Mouse (Mus musculus): ENCODE data around the gene Poc1a. TPM values are rescaled to one million over a fixed set of nuclear protein-coding genes. Genes with fewer than 3 reads are reported as not detected.

Gene Poc1a
- total and polyA plus RNA-seq, 3 experiments, result 24.5 to 46.7 (median 31.9) TPM

DNA sequence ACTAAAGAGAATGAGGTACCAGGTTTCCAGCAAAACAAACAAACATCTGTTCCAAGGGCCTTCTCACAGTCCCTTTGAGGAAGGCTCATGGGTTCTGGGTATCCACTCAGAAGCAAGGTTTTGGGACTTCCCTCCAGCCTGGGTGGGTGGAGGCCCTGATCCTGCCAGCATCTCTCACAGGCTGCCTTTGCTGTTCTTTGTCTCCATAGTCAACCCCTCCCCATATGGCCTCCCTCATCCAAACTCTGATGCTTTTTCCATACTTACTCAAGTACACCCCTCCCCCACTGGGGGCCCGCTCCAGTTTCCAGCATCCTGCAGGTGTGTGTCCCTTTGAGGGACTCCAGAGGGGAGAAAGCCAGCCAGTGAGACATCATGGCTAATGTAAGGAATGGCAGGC is 85.3 kb downstream of the Poc1a start:
- dilution Hi-C loops (cut with MboI; ENCODE audit: extremely low pct_ligation_motif_present, extremely low pct_unique_long_range_greater_than_20kb, low sequenced_read_pairs), result no loop called here
- TF ChIP-seq ZC3H11A (IDR thresholded peaks at IDR 0.05; ENCODE audit: low read depth, low read length) (no peak), KAT2A (IDR thresholded peaks at IDR 0.05; ENCODE audit: insufficient replicate concordance, low read length) (no peak), JUN (IDR thresholded peaks at IDR 0.05; ENCODE audit: insufficient read depth, low read depth, low read length) (no peak), E2F4 (IDR thresholded peaks at IDR 0.05; ENCODE audit: insufficient replicate concordance, low read depth, low read length) (no peak), SIN3A (IDR thresholded peaks at IDR 0.05; ENCODE audit: low read length) (no peak), MAFK (IDR thresholded peaks at IDR 0.05; ENCODE audit: insufficient replicate concordance, low read length) (no peak), NELFE (IDR thresholded peaks at IDR 0.05; ENCODE audit: low read depth, low read length) (no peak), UBTF (IDR thresholded peaks at IDR 0.05; ENCODE audit: low read depth, low read length) (no peak), JUND (conservative IDR thresholded peaks at IDR 0.05; ENCODE audit: low read depth, low read length) (no peak), CHD1 (IDR thresholded peaks at IDR 0.05; ENCODE audit: low read depth, low read length) (no peak), POLR2AphosphoS2 (IDR thresholded peaks at IDR 0.05; ENCODE audit: low read depth, low read length) (no peak), CHD2 (IDR thresholded peaks at IDR 0.05; ENCODE audit: low read length) (no peak), HCFC1 (IDR thresholded peaks at IDR 0.05; ENCODE audit: low read depth, low read length) (no peak), IRF4 (IDR thresholded peaks at IDR 0.05; ENCODE audit: low read depth, low read length) (no peak), BHLHE40 (IDR thresholded peaks at IDR 0.05; ENCODE audit: low read depth, low read length) (no peak), ETS1 (conservative IDR thresholded peaks at IDR 0.05; ENCODE audit: low read depth, low read length) (no peak)
- in situ Hi-C loops (cut with MboI; ENCODE audit: low pct_ligation_motif_present, low pct_unique_long_range_greater_than_20kb, low sequenced_read_pairs), result loop anchor here (5.0 kb wide), 1 partner anchor 46 kb away; no protein-coding TSS in a partner anchor

DNA sequence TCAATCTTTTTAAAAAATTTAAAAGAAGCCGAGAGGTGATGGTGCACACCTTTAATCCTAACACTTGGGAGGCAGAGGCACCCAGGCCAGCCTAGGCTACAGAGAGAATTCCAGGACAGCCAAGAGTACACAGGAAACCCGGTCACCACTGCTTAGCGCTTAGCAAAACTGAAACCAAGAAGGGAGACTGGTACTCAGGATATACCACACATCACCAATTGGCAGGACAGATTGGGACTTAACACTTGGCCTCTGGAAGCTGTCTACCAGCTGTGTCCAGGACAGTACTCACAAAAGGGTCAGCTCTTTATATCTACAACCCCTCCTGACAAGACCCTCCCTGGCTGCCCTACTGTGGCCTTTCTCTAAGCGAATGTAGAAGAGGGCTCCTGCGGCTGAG is 86.1 kb downstream of the Poc1a start:
- in situ Hi-C loops (cut with MboI; ENCODE audit: low pct_ligation_motif_present, low pct_unique_long_range_greater_than_20kb, low sequenced_read_pairs), result loop anchor here (5.0 kb wide), 1 partner anchor 45 kb away; no protein-coding TSS in a partner anchor
- no peak overlapping the region for H3K27ac ChIP-seq (ENCODE audit: insufficient read depth, low read depth)
- no peaks in the 10 kb centered on the region for H3K9me3 ChIP-seq (replicated peaks; ENCODE audit: low read length)
- TF ChIP-seq NELFE (IDR thresholded peaks at IDR 0.05; ENCODE audit: low read depth, low read length) (no peak), E2F4 (IDR thresholded peaks at IDR 0.05; ENCODE audit: insufficient replicate concordance, low read depth, low read length) (no peak), IRF4 (IDR thresholded peaks at IDR 0.05; ENCODE audit: low read depth, low read length) (peak; percentile 46; the same call in 1 of the 2 replicates), SIN3A (IDR thresholded peaks at IDR 0.05; ENCODE audit: low read length) (0 out of 2 replicates have a peak, but pooled peaks have one; percentile 11), CHD1 (IDR thresholded peaks at IDR 0.05; ENCODE audit: low read depth, low read length) (no peak), JUN (IDR thresholded peaks at IDR 0.05; ENCODE audit: insufficient read depth, low read depth, low read length) (no peak)
- peaks cover 6% of the 10 kb centered on the region for H3K27me3 ChIP-seq (replicated peaks)
- H3K36me3 ChIP-seq (replicated peaks in 1 of 2; ENCODE audit: control insufficient read depth in 1 of 2, insufficient read depth in 1 of 2, low read length in 1 of 2), result peaks cover 0 to 13% of the 10 kb centered on the region in 2 experiments
- peaks cover 17 to 36% of the 10 kb centered on the region in 2 experiments for H3K4me1 ChIP-seq (ENCODE audit: control insufficient read depth in 1 of 2, insufficient read depth in 2 of 2)
- no peak overlapping the region for H3K9ac ChIP-seq (ENCODE audit: insufficient read depth, low read depth)
- peaks cover 11% of the 10 kb centered on the region; the same call in 1 of the 2 replicates for H3K79me2 ChIP-seq (replicated peaks; ENCODE audit: control insufficient read depth, extremely low read depth, insufficient read depth, poor library complexity, severe bottlenecking)
- DNase-seq (ENCODE audit: extremely low read depth), result no peak
- dilution Hi-C loops (cut with MboI; ENCODE audit: extremely low pct_ligation_motif_present, extremely low pct_unique_long_range_greater_than_20kb, low sequenced_read_pairs), result no loop called here
- H3K4me3 ChIP-seq (replicated peaks in 1 of 3; ENCODE audit: low read depth in 2 of 3, low read length in 2 of 3, poor library complexity in 1 of 3), result peak overlapping the region in 1 of 3 experiments; percentile 42
- H3K4me2 ChIP-seq (ENCODE audit: insufficient read depth, low read depth, poor library complexity, severe bottlenecking), result peak overlapping the region; percentile 85

More for the DNA sequence above, 85.3 kb downstream of the Poc1a start:
- Histone ChIP-seq H3K27me3 (replicated peaks) (peaks cover 7% of the 10 kb centered on the region), H3K79me2 (replicated peaks; ENCODE audit: control insufficient read depth, extremely low read depth, insufficient read depth, poor library complexity, severe bottlenecking) (peaks cover 11% of the 10 kb centered on the region; the same call in 1 of the 2 replicates), H3K4me3 (replicated peaks in 1 of 3; ENCODE audit: low read depth in 2 of 3, low read length in 2 of 3, poor library complexity in 1 of 3) (no peak overlapping the region), H3K9ac (ENCODE audit: insufficient read depth, low read depth) (no peak overlapping the region), H3K27ac (ENCODE audit: insufficient read depth, low read depth) (no peak overlapping the region), H3K4me2 (ENCODE audit: insufficient read depth, low read depth, poor library complexity, severe bottlenecking) (no peak overlapping the region), H3K36me3 (replicated peaks in 1 of 2; ENCODE audit: control insufficient read depth in 1 of 2, insufficient read depth in 1 of 2, low read length in 1 of 2) (peaks cover 0 to 7% of the 10 kb centered on the region in 2 experiments), H3K9me3 (replicated peaks; ENCODE audit: low read length) (no peaks in the 10 kb centered on the region), H3K4me1 (ENCODE audit: control insufficient read depth in 1 of 2, insufficient read depth in 2 of 2) (peaks cover 11 to 28% of the 10 kb centered on the region in 2 experiments)
- no peak for DNase-seq (ENCODE audit: extremely low read depth)
